Comparison of ENCODE assay signal across 44 mouse cellular contexts in genomic region chrX:139841091-139841490, GRCm38 (mm10). TPM values are rescaled to one million over a fixed set of nuclear protein-coding genes. Genes with fewer than 3 reads are reported as not detected.
"Had no signal": no experiment of that assay in that cellular context is flagged by ENCODE, and none has a peak within 500 bp of the region (broad histone marks: within the 10 kb centered on the region; RNA-seq: fewer than 3 reads in every experiment).

No protein-coding gene starts in this region.

- H3K4me1 ChIP-seq: limb, embryonic 10.5 days; limb, embryonic 12.5 days; limb, embryonic 13.5 days; limb, embryonic 15.5 days; liver, embryonic 13.5 days; liver, embryonic 15.5 days; lung, embryonic 15.5 days; megakaryocyte, embryonic 14.5 days; midbrain, embryonic 10.5 days; midbrain, embryonic 12.5 days; midbrain, embryonic 13.5 days; neural tube, embryonic 12.5 days; neural tube, embryonic 13.5 days had no signal

- DNase-seq: left cerebral cortex, postnatal 4 days; liver; liver, embryonic 13.5 days; liver, postnatal 0 days; lung, adult 18-20 months; lung, adult 2 months; lung, embryonic 14.5 days; lung, postnatal 10 days; lung, postnatal 14 days; lung, postnatal 36 days; lung, postnatal 4 days had no signal

- H3K27ac ChIP-seq: left cerebral cortex, adult 2 months; limb, embryonic 10.5 days; limb, embryonic 12.5 days; limb, embryonic 13.5 days; limb, embryonic 15.5 days; liver, embryonic 13.5 days; liver, embryonic 14.5 days; liver, embryonic 15.5 days; lung, embryonic 15.5 days; macrophage; midbrain, embryonic 10.5 days; midbrain, embryonic 12.5 days; midbrain, embryonic 13.5 days; neural tube, embryonic 12.5 days; neural tube, embryonic 13.5 days had no signal

- ATAC-seq: liver, postnatal 0 days; lung, postnatal 0 days; midbrain, embryonic 13.5 days; midbrain, embryonic 16.5 days had no signal

- H3K4me2 ChIP-seq: limb, embryonic 12.5 days; limb, embryonic 13.5 days; limb, embryonic 15.5 days; liver, embryonic 11.5 days; liver, embryonic 13.5 days; liver, embryonic 15.5 days; lung, embryonic 14.5 days; lung, embryonic 15.5 days; midbrain, embryonic 11.5 days; midbrain, embryonic 12.5 days; midbrain, embryonic 13.5 days; neural tube, embryonic 12.5 days; neural tube, embryonic 13.5 days had no signal

- H3K9me3 ChIP-seq: limb, embryonic 10.5 days; limb, embryonic 12.5 days; limb, embryonic 13.5 days; limb, embryonic 15.5 days; liver, embryonic 13.5 days; liver, embryonic 15.5 days; lung, embryonic 15.5 days; megakaryocyte, embryonic 14.5 days; midbrain, embryonic 10.5 days; midbrain, embryonic 12.5 days; midbrain, embryonic 13.5 days; neural tube, embryonic 12.5 days; neural tube, embryonic 13.5 days had no signal

- H3K36me3 ChIP-seq: limb, embryonic 10.5 days; limb, embryonic 12.5 days; limb, embryonic 13.5 days; limb, embryonic 15.5 days; liver, embryonic 13.5 days; liver, embryonic 15.5 days; lung, embryonic 15.5 days; midbrain, embryonic 10.5 days; midbrain, embryonic 12.5 days; midbrain, embryonic 13.5 days; neural tube, embryonic 12.5 days; neural tube, embryonic 13.5 days had no signal

- H3K27me3 ChIP-seq: limb, embryonic 15.5 days; liver, embryonic 13.5 days; liver, embryonic 15.5 days; lung, embryonic 15.5 days; midbrain, embryonic 12.5 days; neural tube, embryonic 12.5 days had no signal

- H3K4me3 ChIP-seq: left cerebral cortex, adult 2 months; limb, embryonic 10.5 days; limb, embryonic 12.5 days; limb, embryonic 13.5 days; limb, embryonic 15.5 days; liver, embryonic 13.5 days; liver, embryonic 15.5 days; lung, embryonic 15.5 days; megakaryocyte, embryonic 14.5 days; midbrain, embryonic 10.5 days; midbrain, embryonic 12.5 days; midbrain, embryonic 13.5 days; myocyte; neural tube, embryonic 12.5 days; neural tube, embryonic 13.5 days had no signal

- H3K9ac ChIP-seq: limb, embryonic 12.5 days; limb, embryonic 13.5 days; limb, embryonic 15.5 days; liver, embryonic 13.5 days; liver, embryonic 14.5 days; liver, embryonic 15.5 days; liver, postnatal 0 days; lung, embryonic 14.5 days; lung, embryonic 15.5 days; midbrain, embryonic 12.5 days; midbrain, embryonic 13.5 days; neural tube, embryonic 12.5 days; neural tube, embryonic 13.5 days had no signal

RNA-seq across cellular contexts. Expression of gene Morc4, which starts 30.4 kb away (rescaled TPM):
- total RNA-seq: monocyte, adult 5-6 weeks had no signal

RNA-seq across cellular contexts. Expression of gene Cldn2, which starts 40.5 kb away (rescaled TPM):
- total RNA-seq: megakaryocyte progenitor cell, adult 5-6 weeks; megakaryocyte, adult 5-6 weeks; monocyte, adult 5-6 weeks had no signal
- polyA plus RNA-seq: limb, embryonic 10.5 days; limb, embryonic 11.5 days; limb, embryonic 12.5 days; lung, embryonic 14.5 days; macrophage had no signal

RNA-seq across cellular contexts. Expression of gene Ripply1, which starts 58.9 kb away (rescaled TPM):
- total RNA-seq: left cerebral cortex, adult 2 months; left cerebral cortex, adult 8-10 months; left cerebral cortex, postnatal 10 days; left cerebral cortex, postnatal 14 days; left cerebral cortex, postnatal 25 days; left cerebral cortex, postnatal 36 days; left cerebral cortex, postnatal 4 days; megakaryocyte progenitor cell, adult 5-6 weeks; megakaryocyte, adult 5-6 weeks; midbrain, postnatal 0 days; monocyte, adult 5-6 weeks had no signal
- polyA plus RNA-seq: limb, embryonic 10.5 days; limb, embryonic 11.5 days; limb, embryonic 12.5 days; liver, embryonic 11.5 days; liver, embryonic 13.5 days; liver, embryonic 15.5 days; liver, embryonic 16.5 days; liver, postnatal 0 days; lung, embryonic 14.5 days; lung, embryonic 15.5 days; lung, embryonic 16.5 days; lung, postnatal 0 days; macrophage; midbrain, postnatal 0 days; neural tube, embryonic 11.5 days; neural tube, embryonic 12.5 days; neural tube, embryonic 13.5 days had no signal
